Mouse (Mus musculus): ENCODE measurements around the gene Olfr1224-ps1.
"Not testable (repeated sequence)": the region's sequence is repeated elsewhere in the genome, so short reads cannot be mapped to it uniquely, and the experiment has no call there.

- not testable (repeated sequence) for TF ChIP-seq CTCF (IDR thresholded peaks at IDR 0.05; ENCODE audit: control insufficient read depth, insufficient read depth, insufficient replicate concordance, low read depth, low read length); POLR2A (IDR thresholded peaks at IDR 0.05; ENCODE audit: control insufficient read depth, low read depth, low read length)
These were observed at the start of gene Olfr1224-ps1 for GRCm38 (mm10) chr2:89163991-89164390.
